Mouse (Mus musculus): Measurements from ENCODE around the gene Fam53b. TPM values are rescaled to one million over a fixed set of nuclear protein-coding genes. Genes with fewer than 3 reads are reported as not detected.
A peak's percentile ranks its signal among the peaks of the same experiment; 100 is the strongest.

Fam53b gene
- polyA plus RNA-seq, 1 experiment from 2014 or later, result 29.9 TPM

- H3K27me3 ChIP-seq (replicated peaks; ENCODE audit: low read depth, poor library complexity, severe bottlenecking), result no peaks in the 10 kb centered on the region
- DNase-seq (ENCODE audit: low spot score), result peak; percentile 38
- WGBS, result 31% methylated on average over 7 of the region's 7 CpGs
- H3K4me1 ChIP-seq, result peaks cover 54% of the 10 kb centered on the region
- H3K4me3 ChIP-seq, result no peak overlapping the region
- no peaks in the 10 kb centered on the region for H3K9me3 ChIP-seq
- peak overlapping the region; percentile 60 for H3K27ac ChIP-seq (replicated peaks)
- H3K36me3 ChIP-seq (replicated peaks), result peaks cover 29% of the 10 kb centered on the region
Measured at GRCm38 (mm10) chr7:132781130-132781814, 32.4 kb downstream of the Fam53b start.

GRCm38 (mm10) chr7:132780611-132781010 is 33.1 kb downstream of the Fam53b start:
- H3K27me3 ChIP-seq (replicated peaks; ENCODE audit: low read depth, poor library complexity, severe bottlenecking), result no peaks in the 10 kb centered on the region
- peak; percentile 31 for DNase-seq (ENCODE audit: low spot score)
- peaks cover 36% of the 10 kb centered on the region for H3K36me3 ChIP-seq (replicated peaks)
- peak overlapping the region; percentile 45; the same call in 1 of the 2 replicates for H3K27ac ChIP-seq (replicated peaks)
- no peaks in the 10 kb centered on the region for H3K9me3 ChIP-seq
- WGBS, result 37% methylated on average over 4 of the region's 4 CpGs
- peaks cover 49% of the 10 kb centered on the region for H3K4me1 ChIP-seq
- H3K4me3 ChIP-seq, result no peak overlapping the region

- no peaks in the 10 kb centered on the region for H3K9me3 ChIP-seq
- peaks cover 56% of the 10 kb centered on the region for H3K36me3 ChIP-seq (replicated peaks)
- 93% methylated on average over 13 of the region's 13 CpGs for WGBS
- no peak for DNase-seq (ENCODE audit: low spot score)
- no peak overlapping the region for H3K27ac ChIP-seq (replicated peaks)
- no peaks in the 10 kb centered on the region for H3K27me3 ChIP-seq (replicated peaks; ENCODE audit: low read depth, poor library complexity, severe bottlenecking)
- H3K4me3 ChIP-seq, result no peak overlapping the region
- peaks cover 40% of the 10 kb centered on the region for H3K4me1 ChIP-seq
Measured at GRCm38 (mm10) chr7:132778630-132779029, 35.1 kb downstream of the Fam53b start.

DNA sequence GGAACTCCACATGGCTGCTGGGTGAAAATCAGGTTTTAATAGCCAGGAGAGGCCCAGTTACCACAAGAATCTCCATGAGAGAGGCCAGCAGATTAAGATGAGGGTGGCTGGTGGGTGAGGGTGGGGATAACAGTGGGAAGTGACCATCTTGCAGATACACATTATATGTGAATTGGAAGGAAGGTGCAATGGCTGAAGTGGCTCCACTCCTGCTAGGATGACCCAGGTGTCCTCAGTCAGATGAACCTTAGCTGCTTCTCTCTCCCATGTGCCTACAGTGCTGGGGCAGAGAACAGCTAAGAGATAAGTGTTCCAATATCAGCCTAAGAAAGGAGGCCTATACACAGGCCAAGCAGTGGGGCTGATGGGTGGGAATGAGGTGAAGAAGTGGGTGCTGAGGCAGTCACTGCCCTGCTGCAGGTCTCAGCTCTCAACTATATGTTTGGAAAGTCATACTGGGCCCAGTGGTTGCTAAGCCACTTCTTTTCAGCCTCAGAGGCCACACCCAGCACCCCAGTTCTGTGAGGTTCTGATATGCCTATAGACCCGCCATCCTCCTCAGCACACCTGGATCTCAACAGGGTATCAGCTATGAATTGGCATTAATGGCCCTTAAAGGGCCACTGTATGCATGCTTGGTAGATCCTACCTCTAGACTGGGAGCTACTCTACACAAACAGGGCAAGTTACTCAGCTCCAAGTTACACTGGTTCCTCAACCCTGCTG is 35.8 kb downstream of the Fam53b start:
- Histone ChIP-seq H3K36me3 (replicated peaks) (peaks cover 63% of the 10 kb centered on the region), H3K27ac (replicated peaks) (no peak overlapping the region), H3K4me3 (no peak overlapping the region), H3K27me3 (replicated peaks; ENCODE audit: low read depth, poor library complexity, severe bottlenecking) (no peaks in the 10 kb centered on the region), H3K4me1 (peaks cover 40% of the 10 kb centered on the region), H3K9me3 (no peaks in the 10 kb centered on the region)
- 89% methylated on average over 1 of the region's 1 CpGs for WGBS
- DNase-seq (ENCODE audit: low spot score), result no peak

GRCm38 (mm10) chr7:132777117-132777516 is 36.6 kb downstream of the Fam53b start:
- Histone ChIP-seq H3K36me3 (replicated peaks) (peaks cover 71% of the 10 kb centered on the region), H3K27ac (replicated peaks) (0 out of 2 replicates have a peak overlapping the region, but pooled peaks have one; percentile 27), H3K9me3 (no peaks in the 10 kb centered on the region), H3K4me3 (no peak overlapping the region), H3K27me3 (replicated peaks; ENCODE audit: low read depth, poor library complexity, severe bottlenecking) (no peaks in the 10 kb centered on the region), H3K4me1 (peaks cover 37% of the 10 kb centered on the region)
- DNase-seq (ENCODE audit: low spot score), result no peak
- WGBS, result 82% methylated on average over 7 of the region's 7 CpGs

GRCm38 (mm10) chr7:132776338-132777111 is 37.2 kb downstream of the Fam53b start:
- 85% methylated on average over 7 of the region's 7 CpGs for WGBS
- H3K4me3 ChIP-seq, result no peak overlapping the region
- peaks cover 77% of the 10 kb centered on the region for H3K36me3 ChIP-seq (replicated peaks)
- peaks cover 36% of the 10 kb centered on the region for H3K4me1 ChIP-seq
- H3K9me3 ChIP-seq, result no peaks in the 10 kb centered on the region
- no peak for DNase-seq (ENCODE audit: low spot score)
- no peaks in the 10 kb centered on the region for H3K27me3 ChIP-seq (replicated peaks; ENCODE audit: low read depth, poor library complexity, severe bottlenecking)
- 0 out of 2 replicates have a peak overlapping the region, but pooled peaks have one; percentile 27 for H3K27ac ChIP-seq (replicated peaks)

GRCm38 (mm10) chr7:132775922-132776321 is 37.8 kb downstream of the Fam53b start:
- DNase-seq (ENCODE audit: low spot score), result no peak
- no peaks in the 10 kb centered on the region for H3K9me3 ChIP-seq
- 94% methylated on average over 10 of the region's 10 CpGs for WGBS
- peaks cover 82% of the 10 kb centered on the region for H3K36me3 ChIP-seq (replicated peaks)
- H3K4me3 ChIP-seq, result no peak overlapping the region
- H3K4me1 ChIP-seq, result peaks cover 30% of the 10 kb centered on the region
- H3K27me3 ChIP-seq (replicated peaks; ENCODE audit: low read depth, poor library complexity, severe bottlenecking), result no peaks in the 10 kb centered on the region
- H3K27ac ChIP-seq (replicated peaks), result no peak overlapping the region

GRCm38 (mm10) chr7:132775333-132775732 is 38.4 kb downstream of the Fam53b start:
- Histone ChIP-seq H3K4me3 (no peak overlapping the region), H3K4me1 (peaks cover 24% of the 10 kb centered on the region), H3K27me3 (replicated peaks; ENCODE audit: low read depth, poor library complexity, severe bottlenecking) (no peaks in the 10 kb centered on the region), H3K27ac (replicated peaks) (0 out of 2 replicates have a peak overlapping the region, but pooled peaks have one; percentile 11), H3K36me3 (replicated peaks) (peaks cover 88% of the 10 kb centered on the region), H3K9me3 (no peaks in the 10 kb centered on the region)
- no peak for DNase-seq (ENCODE audit: low spot score)
- WGBS, result 90% methylated on average over 5 of the region's 5 CpGs

GRCm38 (mm10) chr7:132773011-132773705 is 40.5 kb downstream of the Fam53b start:
- H3K36me3 ChIP-seq (replicated peaks), result peaks cover 96% of the 10 kb centered on the region
- 91% methylated on average over 7 of the region's 7 CpGs for WGBS
- H3K27ac ChIP-seq (replicated peaks), result no peak overlapping the region
- H3K9me3 ChIP-seq, result no peaks in the 10 kb centered on the region
- no peaks in the 10 kb centered on the region for H3K27me3 ChIP-seq (replicated peaks; ENCODE audit: low read depth, poor library complexity, severe bottlenecking)
- peaks cover 17% of the 10 kb centered on the region for H3K4me1 ChIP-seq
- no peak overlapping the region for H3K4me3 ChIP-seq
- DNase-seq (ENCODE audit: low spot score), result no peak

- no peaks in the 10 kb centered on the region for H3K27me3 ChIP-seq (replicated peaks; ENCODE audit: low read depth, poor library complexity, severe bottlenecking)
- WGBS, result 91% methylated on average over 5 of the region's 5 CpGs
- peaks cover 24% of the 10 kb centered on the region for H3K4me1 ChIP-seq
- no peaks in the 10 kb centered on the region for H3K9me3 ChIP-seq
- no peak overlapping the region for H3K27ac ChIP-seq (replicated peaks)
- peaks cover 92% of the 10 kb centered on the region for H3K36me3 ChIP-seq (replicated peaks)
- no peak overlapping the region for H3K4me3 ChIP-seq
- no peak for DNase-seq (ENCODE audit: low spot score)
Measured at GRCm38 (mm10) chr7:132772440-132772839, 41.2 kb downstream of the Fam53b start.

DNA sequence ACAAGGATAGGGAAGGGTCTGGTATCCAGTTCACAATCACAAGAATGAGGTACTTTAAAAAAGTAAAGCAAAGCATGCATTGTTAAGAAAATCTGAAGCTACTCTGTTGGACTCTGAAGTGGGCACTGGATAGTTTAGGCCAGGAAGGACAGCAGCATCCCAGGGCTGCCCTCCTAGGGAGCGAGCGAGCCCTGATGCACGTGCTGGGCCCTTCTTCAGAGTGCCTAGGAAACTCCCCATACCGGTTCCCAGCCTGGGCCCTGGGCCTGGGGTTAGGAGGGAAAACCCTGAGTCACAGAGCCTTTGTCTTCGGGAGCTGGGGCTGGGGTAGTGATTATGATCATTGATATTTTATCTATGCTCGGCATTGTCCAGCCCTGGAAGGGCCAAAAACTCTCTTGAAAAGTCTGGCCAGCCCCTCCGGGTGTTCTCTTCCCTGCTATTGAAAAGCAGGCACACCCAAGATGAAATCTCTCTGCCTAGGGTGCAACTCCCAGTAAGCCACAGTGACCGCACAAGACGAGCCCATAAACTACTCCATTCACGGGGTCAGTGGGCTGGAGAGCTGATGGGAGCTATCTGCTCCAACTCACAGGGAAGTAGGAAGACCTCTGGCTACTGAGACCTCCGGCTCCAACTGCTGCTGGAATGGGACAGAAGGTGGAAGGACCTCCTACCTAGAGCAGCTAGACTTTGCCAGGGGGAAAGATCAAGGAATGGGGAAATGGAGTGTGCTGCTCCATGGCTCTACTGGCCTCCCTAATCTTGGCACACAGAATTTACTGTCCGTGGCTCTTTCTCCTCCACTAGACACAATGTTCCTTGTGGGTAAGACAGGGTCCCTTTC is 45.0 kb downstream of the Fam53b start:
- Histone ChIP-seq H3K36me3 (replicated peaks) (peaks cover 75% of the 10 kb centered on the region), H3K27me3 (replicated peaks; ENCODE audit: low read depth, poor library complexity, severe bottlenecking) (no peaks in the 10 kb centered on the region), H3K27ac (replicated peaks) (0 out of 2 replicates have a peak overlapping the region, but pooled peaks have one; percentile 5)

More for the DNA sequence above, 45.0 kb downstream of the Fam53b start:
- no peak for DNase-seq (ENCODE audit: low spot score)
- Histone ChIP-seq H3K9me3 (no peaks in the 10 kb centered on the region), H3K4me3 (no peak overlapping the region), H3K4me1 (peaks cover 29% of the 10 kb centered on the region)
- 80% methylated on average over 12 of the region's 12 CpGs for WGBS
